Mouse (Mus musculus): ENCODE results near the gene Gstm5.
A peak's percentile ranks its signal among the peaks of the same experiment; 100 is the strongest.

The Gstm5 gene

GRCm38 (mm10) chr3:107931670-107932069 is 36.0 kb downstream of the Gstm5 start, which contains the start of gene Gstm7:
Gstm7 (minus strand) TSS chr3:107931817.
- DNase-seq (ENCODE audit: low spot score) = peak; percentile 99

DNA sequence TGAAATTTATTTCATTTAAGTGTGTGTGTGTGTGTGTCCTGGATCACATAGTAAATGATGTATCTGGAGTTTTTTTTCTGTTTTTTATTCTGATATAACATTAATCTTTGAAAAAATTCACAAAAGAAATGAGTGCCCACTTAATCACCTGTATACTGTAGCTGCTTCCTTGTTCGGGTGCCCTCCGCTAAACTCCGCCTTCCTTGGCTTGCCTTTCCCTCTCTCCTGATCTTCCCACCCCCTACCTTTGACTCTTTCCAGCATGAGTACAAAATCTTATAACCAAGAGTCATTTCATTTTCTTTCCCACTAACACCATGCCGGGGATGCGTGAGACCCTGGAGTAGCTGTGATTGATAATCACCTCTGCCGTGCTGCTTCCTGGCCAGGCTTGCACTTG is 36.5 kb downstream of the Gstm5 start:
- no peak for DNase-seq (ENCODE audit: low spot score)

GRCm38 (mm10) chr3:107935268-107935667 is 39.6 kb downstream of the Gstm5 start:
- no peak for DNase-seq (ENCODE audit: low spot score)

- DNase-seq (ENCODE audit: low spot score) = peak; percentile 55
These were observed 40.3 kb downstream of the Gstm5 start for GRCm38 (mm10) chr3:107935888-107936287.

DNA sequence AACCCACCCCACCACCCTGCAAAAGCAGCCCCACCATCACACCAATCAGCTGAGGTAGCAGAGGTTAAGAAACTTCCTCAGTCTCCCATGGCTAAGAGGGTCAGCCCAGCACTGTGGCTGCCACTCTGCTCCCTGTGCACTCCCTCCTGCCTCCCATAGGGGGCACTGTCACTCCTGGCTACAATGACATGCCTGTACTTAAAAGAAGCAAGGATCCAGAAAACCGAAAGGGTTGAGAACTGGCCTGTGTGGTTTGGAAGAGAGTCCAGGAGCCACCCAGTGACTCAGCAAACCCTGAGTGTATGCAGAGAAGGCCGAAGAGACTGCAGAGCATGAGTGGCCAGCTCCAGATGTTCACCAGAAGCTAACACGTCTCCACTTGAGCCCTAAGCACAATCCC is 43.8 kb downstream of the Gstm5 start:
- DNase-seq (ENCODE audit: low spot score) = peak; percentile 74

GRCm38 (mm10) chr3:107939830-107940229 is 44.2 kb downstream of the Gstm5 start:
- DNase-seq (ENCODE audit: low spot score) = no peak

DNA sequence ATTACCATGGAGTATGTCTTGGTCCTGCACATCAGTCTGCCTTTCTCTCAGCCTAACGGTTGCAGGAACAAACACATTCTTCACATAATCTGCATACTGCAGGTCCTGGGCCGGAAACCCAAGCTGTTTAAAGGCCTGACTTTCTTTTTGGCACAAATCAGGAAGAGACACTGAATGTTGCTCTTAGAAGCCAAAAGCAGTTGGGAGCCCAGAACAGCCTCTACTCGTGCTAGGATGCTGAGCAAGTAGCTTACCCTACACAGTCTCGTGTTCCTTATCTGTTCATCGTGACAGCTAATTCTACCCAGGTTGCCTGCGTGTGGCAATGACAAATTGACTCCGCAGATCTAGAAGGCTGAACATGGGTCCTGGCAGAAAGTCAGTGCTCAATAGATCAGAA is 44.9 kb downstream of the Gstm5 start:
- DNase-seq (ENCODE audit: low spot score) = no peak

- no peak for DNase-seq (ENCODE audit: low spot score)
These were observed 45.6 kb downstream of the Gstm5 start for GRCm38 (mm10) chr3:107941261-107941660.

GRCm38 (mm10) chr3:107943239-107943990 is 47.8 kb downstream of the Gstm5 start, which contains the start of gene Gstm6:
Gstm6 (minus strand) TSS chr3:107943749.
- DNase-seq (ENCODE audit: low spot score) = no peak

DNA sequence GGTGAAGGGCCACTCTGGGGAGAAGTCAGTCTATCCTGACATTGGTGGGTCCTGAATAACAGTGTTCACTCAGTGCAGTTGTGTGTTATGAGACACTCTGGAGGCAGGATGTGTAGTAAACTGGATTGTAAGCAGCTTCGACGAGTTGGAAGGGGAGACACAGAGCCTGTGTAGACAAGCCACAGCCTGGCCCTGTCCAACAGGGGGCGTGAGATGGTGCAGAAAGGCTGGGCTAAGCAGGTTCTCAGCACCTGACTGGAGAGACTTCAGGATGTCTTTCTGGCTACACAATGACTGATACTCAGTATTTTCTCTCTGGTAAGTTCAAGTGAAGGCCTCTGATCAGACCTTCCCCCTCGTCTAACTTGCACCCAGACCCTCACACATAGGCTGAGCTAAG is 50.1 kb downstream of the Gstm5 start:
- DNase-seq (ENCODE audit: low spot score) = no peak

All from ovary, adult 18-20 months (tissue).